Mouse (Mus musculus): ENCODE measurements around the gene Foxf1.

DNA sequence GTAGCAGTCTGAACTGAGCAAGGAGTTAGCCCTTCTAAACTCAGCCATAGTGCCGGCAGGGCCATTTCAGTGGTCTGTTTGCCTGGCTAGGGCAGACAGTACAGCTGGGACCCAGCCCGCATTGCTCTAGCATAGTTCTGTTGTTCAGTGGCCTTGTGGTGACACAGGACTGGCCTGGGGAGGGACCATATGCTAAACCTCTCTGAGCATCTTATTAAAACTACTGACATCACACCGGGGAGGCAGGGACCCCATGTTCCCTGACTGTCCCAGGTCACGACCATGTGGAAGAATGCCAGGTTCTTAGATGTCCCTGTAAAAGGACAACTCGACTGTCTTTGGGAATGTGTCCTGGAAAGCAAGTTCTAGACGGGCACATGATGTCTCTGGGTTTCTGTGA, 8.0 kb downstream of the Foxf1 start:
- TF ChIP-seq POLR2A (IDR thresholded peaks at IDR 0.05; ENCODE audit: borderline replicate concordance, low read depth, low read length) (no peak), CTCF (IDR thresholded peaks at IDR 0.05; ENCODE audit: low read depth, low read length) (no peak)

All from bone marrow macrophage, adult 2 months (primary cell).